Mouse (Mus musculus) layer of hippocampus, adult 11-12 months (tissue): ENCODE measurements at regions not wholly inside any gene's neighbourhood (a gene's known extent, or its start where the extent isn't known, plus 50 kb on each side); places are given as distances from the start of the nearest gene placed in this dataset.

Source experiments
- DNase-seq: peaks from one replicate; pipeline ENCODE4 v3.0.0; 2022; ENCODE audit warnings: low spot score

- DNase-seq: no peak
Observed at GRCm38 (mm10) chr1:32805890-32806630, 259.0 kb upstream of the Gm5415 start.

- no peak for DNase-seq
Observed at GRCm38 (mm10) chr1:32772217-32772616, 225.1 kb upstream of the Gm5415 start.

- DNase-seq: peak; percentile 10
Observed at GRCm38 (mm10) chr1:32768071-32768470, 221.0 kb upstream of the Gm5415 start.

GRCm38 (mm10) chr1:32748191-32748590 lies 201.1 kb upstream of the Gm5415 start:
- DNase-seq: no peak

GRCm38 (mm10) chr1:32746288-32746687 lies 199.2 kb upstream of the Gm5415 start:
- no peak for DNase-seq
